Mouse (Mus musculus) testis, adult 2 months (tissue): ENCODE measurements around the gene Cep95. TPM values are rescaled to one million over a fixed set of nuclear protein-coding genes. Genes with fewer than 3 reads are reported as not detected.
"Not testable (repeated sequence)": the region's sequence is repeated elsewhere in the genome, so short reads cannot be mapped to it uniquely, and the experiment has no call there.

Source experiments
- H3K27ac ChIP-seq: fragments of 200-500 bp; 2 replicates; pipeline ENCODE4 v1.5.1; 2012; ENCODE audit warnings: low read depth, low read length; ENCODE audit not compliant: control insufficient read depth, insufficient read depth
- H3K27me3 ChIP-seq: fragments of 200-500 bp; 2 replicates; pipeline ENCODE4 v1.6.1; 2012; ENCODE audit warnings: mild to moderate bottlenecking, low read length, moderate library complexity; ENCODE audit not compliant: control insufficient read depth, insufficient read depth
- H3K36me3 ChIP-seq: fragments of 200-500 bp; 2 replicates; pipeline ENCODE4 v1.6.1; 2012; ENCODE audit warnings: mild to moderate bottlenecking, low read length; ENCODE audit not compliant: control insufficient read depth, insufficient read depth
- H3K4me1 ChIP-seq: fragments of 200-500 bp; 2 replicates; pipeline ENCODE4 v1.6.1; 2012; ENCODE audit warnings: low read length; ENCODE audit not compliant: control insufficient read depth, insufficient read depth
- H3K4me3 ChIP-seq: fragments of 200-500 bp; 2 replicates; pipeline ENCODE4 v1.5.1; 2012; ENCODE audit warnings: low read depth, mild to moderate bottlenecking, low read length, moderate library complexity, mixed read lengths; ENCODE audit not compliant: control insufficient read depth
- CTCF ChIP-seq: fragments of 200-500 bp; IDR thresholded peaks from 2 replicates; pipeline ENCODE4 v1.5.1; 2012; ENCODE audit warnings: low read depth, mild to moderate bottlenecking, inconsistent platforms, low read length, moderate library complexity; ENCODE audit not compliant: control insufficient read depth, insufficient read depth, insufficient replicate concordance
- POLR2A ChIP-seq: fragments of 200-500 bp; IDR thresholded peaks from 2 replicates; pipeline ENCODE4 v1.6.1; 2012; ENCODE audit warnings: low read depth, mild to moderate bottlenecking, inconsistent platforms, low read length, moderate library complexity; ENCODE audit not compliant: control insufficient read depth
- polyA plus RNA-seq: library from polyadenylated mRNA; depleted of rRNA; stranded (reverse); fragments of >200 nt; gene quantifications from 2 replicates; pipeline ENCODE4 v1.2.3, GENCODE M21; 2012

Gene Cep95
- polyA plus RNA-seq, 1 experiment, result 20.8 TPM

- TF ChIP-seq CTCF (no peak), POLR2A (no peak)
These were observed 11.7 kb upstream of the Cep95 start for GRCm38 (mm10) chr11:106777395-106777794.

GRCm38 (mm10) chr11:106778132-106778531 lies 10.9 kb upstream of the Cep95 start:
- Histone ChIP-seq H3K27ac (no peak overlapping the region), H3K4me3 (no peak overlapping the region), H3K36me3 (peaks cover 2% of the 10 kb centered on the region), H3K4me1 (peaks cover 4% of the 10 kb centered on the region; the same call in 1 of the 2 replicates), H3K27me3 (no peaks in the 10 kb centered on the region)
- TF ChIP-seq CTCF (no peak), POLR2A (no peak)

More at GRCm38 (mm10) chr11:106777395-106777794, 11.7 kb upstream of the Cep95 start:
- H3K36me3 ChIP-seq, result no peaks in the 10 kb centered on the region; the same call in 1 of the 2 replicates
- no peak overlapping the region for H3K4me3 ChIP-seq
- H3K4me1 ChIP-seq, result peaks cover 4% of the 10 kb centered on the region; the same call in 1 of the 2 replicates
- H3K27me3 ChIP-seq, result no peaks in the 10 kb centered on the region
- H3K27ac ChIP-seq, result no peak overlapping the region

GRCm38 (mm10) chr11:106778589-106779387 lies 10.3 kb upstream of the Cep95 start:
- Histone ChIP-seq H3K4me1 (peaks cover 4% of the 10 kb centered on the region; the same call in 1 of the 2 replicates), H3K27me3 (no peaks in the 10 kb centered on the region), H3K4me3 (peak overlapping the region; percentile 91), H3K36me3 (peaks cover 4% of the 10 kb centered on the region), H3K27ac (peak overlapping the region; percentile 89)
- TF ChIP-seq CTCF (no peak), POLR2A (no peak)

- no peaks in the 10 kb centered on the region for H3K27me3 ChIP-seq
- TF ChIP-seq POLR2A (peak; percentile 86), CTCF (no peak)
- peak within 1 kb of the TSS; percentile 89 for H3K27ac ChIP-seq
- H3K4me1 ChIP-seq, result peaks cover 4% of the 10 kb centered on the region; the same call in 1 of the 2 replicates
- H3K36me3 ChIP-seq, result peaks cover 4% of the 10 kb centered on the region
- H3K4me3 ChIP-seq, result peak within 1 kb of the TSS; percentile 91
These were observed 9.5 kb upstream of the Cep95 start, which contains the start of gene Polg2 for GRCm38 (mm10) chr11:106779388-106780088. Gene Polg2 (minus strand): TSS chr11:106779537.

- Histone ChIP-seq H3K27me3 (no peaks in the 10 kb centered on the region), H3K27ac (0 out of 2 replicates have a peak overlapping the region, but pooled peaks have one; percentile 89), H3K36me3 (peaks cover 4% of the 10 kb centered on the region), H3K4me1 (peaks cover 4% of the 10 kb centered on the region; the same call in 1 of the 2 replicates), H3K4me3 (no peak overlapping the region)
- no peak for TF ChIP-seq POLR2A
- TF ChIP-seq CTCF, result no peak
These were observed 9.0 kb upstream of the Cep95 start for GRCm38 (mm10) chr11:106780089-106780425.

GRCm38 (mm10) chr11:106780590-106781220 lies 8.3 kb upstream of the Cep95 start:
- H3K36me3 ChIP-seq, result peaks cover 6% of the 10 kb centered on the region
- H3K27ac ChIP-seq, result no peak overlapping the region; the same call in 1 of the 2 replicates
- no peak for TF ChIP-seq POLR2A
- peaks cover 4% of the 10 kb centered on the region; the same call in 1 of the 2 replicates for H3K4me1 ChIP-seq
- H3K27me3 ChIP-seq, result no peaks in the 10 kb centered on the region
- H3K4me3 ChIP-seq, result no peak overlapping the region

- not testable (repeated sequence) for H3K27me3 ChIP-seq, H3K4me1 ChIP-seq
- H3K36me3 ChIP-seq, result peaks cover 11% of the 10 kb centered on the region
These were observed 6.8 kb upstream of the Cep95 start for GRCm38 (mm10) chr11:106782271-106782670.

More at GRCm38 (mm10) chr11:106782271-106782670, 6.8 kb upstream of the Cep95 start:
- not testable (repeated sequence) for H3K27ac ChIP-seq, H3K4me3 ChIP-seq
